Mouse (Mus musculus) CD4-positive, CD25-positive, alpha-beta regulatory T cell, adult 4 months (primary cell): Measurements from ENCODE around the gene Vmn1r66. TPM values are rescaled to one million over a fixed set of nuclear protein-coding genes. Genes with fewer than 3 reads are reported as not detected.
"Not testable (repeated sequence)": the region's sequence is repeated elsewhere in the genome, so short reads cannot be mapped to it uniquely, and the experiment has no call there.

Source experiments
- ATAC-seq: one replicate; pipeline ENCODE4 v1.8.0; 2017
- polyA plus RNA-seq, 2 experiments: library from polyadenylated mRNA; unstranded; fragments of 100-300 nt; shearing (Covaris generic); gene quantifications; one replicate each; pipeline ENCODE4 v1.2.1; 2017

The Vmn1r66 gene
- polyA plus RNA-seq: not detected

DNA sequence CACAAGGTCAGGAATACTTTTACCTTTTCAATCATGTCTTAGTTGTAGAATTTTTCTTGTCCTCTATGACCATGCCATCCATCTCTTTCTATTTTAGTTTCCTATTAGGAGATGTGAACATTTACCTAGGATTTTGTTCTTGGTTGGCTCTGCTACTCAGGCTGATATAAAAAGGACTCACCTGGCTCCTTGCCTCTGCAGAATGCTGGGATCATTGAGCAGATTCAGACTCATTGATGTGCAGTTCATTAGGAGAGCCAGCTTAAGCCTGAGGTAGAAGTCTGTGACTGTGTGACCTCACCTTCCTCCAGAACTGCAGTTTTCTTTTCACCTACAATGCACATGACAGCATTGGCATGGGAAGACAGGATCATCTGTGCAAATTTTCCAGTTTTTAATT is at the start of gene Vmn1r66:
Gene Vmn1r66 (minus strand): TSS at position 101 of the 400 bp plus-strand sequence.
- ATAC-seq: no peak

DNA sequence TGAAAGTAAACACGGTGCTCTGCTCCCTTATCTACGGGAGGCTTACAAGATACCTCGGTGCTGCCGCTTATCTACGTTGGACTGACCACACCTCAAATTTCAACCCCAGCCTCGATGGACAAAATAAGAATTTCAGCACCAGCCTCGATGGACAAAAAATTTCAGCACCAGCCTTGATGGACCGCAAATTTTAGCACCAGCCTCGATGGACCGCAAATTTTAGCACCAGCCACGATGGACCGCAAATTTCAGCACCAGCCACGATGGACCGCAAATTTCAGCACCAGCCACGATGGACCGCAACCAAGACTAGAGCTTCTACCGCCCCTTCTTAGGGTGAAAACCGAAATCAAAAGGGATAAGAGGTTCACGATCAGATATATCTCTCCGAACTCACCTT is 47.7 kb upstream of the Vmn1r66 start:
- ATAC-seq: not testable (repeated sequence)

DNA sequence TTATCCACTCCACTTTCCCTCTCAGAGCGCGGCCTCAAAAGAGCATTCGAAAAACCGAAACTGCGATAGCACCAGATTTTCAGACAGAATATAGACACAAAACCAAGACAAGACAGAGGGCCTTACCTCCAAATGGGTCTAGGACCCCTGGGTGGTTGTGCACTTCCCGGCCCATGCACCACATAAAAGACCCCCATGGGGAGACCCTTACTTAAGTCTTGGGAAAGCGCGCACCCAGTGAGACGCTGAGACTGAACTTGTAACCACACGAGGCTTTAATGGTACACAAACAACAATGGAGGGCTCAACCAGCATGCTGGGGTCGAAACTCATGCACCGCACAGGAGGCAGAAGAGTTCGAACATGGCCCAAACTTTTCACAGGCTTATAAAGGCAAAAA is 25.7 kb downstream of the Vmn1r66 start:
- ATAC-seq: no peak

DNA sequence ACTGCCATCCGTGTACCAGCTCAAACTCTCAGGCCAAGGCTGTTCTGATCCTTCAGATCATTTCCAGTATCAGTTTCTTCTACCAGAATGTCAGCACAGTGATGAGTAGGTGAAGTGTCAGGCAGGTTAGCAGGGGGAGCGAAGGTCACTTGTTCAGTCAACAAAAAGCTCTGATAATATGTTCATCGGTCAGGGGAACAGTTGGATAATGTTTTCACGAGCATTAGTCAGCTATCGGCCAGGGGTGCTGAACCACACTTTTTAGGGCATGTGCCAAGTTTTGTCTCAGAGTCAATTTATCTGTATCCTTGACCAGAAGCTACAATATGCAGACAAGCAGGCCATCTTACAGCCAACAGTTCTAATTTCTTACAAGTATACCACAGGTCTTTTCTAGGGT is 28.7 kb downstream of the Vmn1r66 start:
- no peak for ATAC-seq

Other genes with a start within 250 kb of the Vmn1r66 start
- gene Vmn2r50, start 224.7 kb downstream of the Vmn1r66 start, polyA plus RNA-seq: not detected
- gene Vmn2r51, start 172.3 kb downstream of the Vmn1r66 start, polyA plus RNA-seq: not detected
- not detected for gene Vmn2r52, start 101.4 kb downstream of the Vmn1r66 start, polyA plus RNA-seq
- gene Vmn1r67, start 165.3 kb upstream of the Vmn1r66 start, polyA plus RNA-seq: not detected
- 1 to 10 TPM; 1.3 to 1.4 TPM for gene Zik1, start 217.4 kb upstream of the Vmn1r66 start, polyA plus RNA-seq